Mouse (Mus musculus) naive thymus-derived CD4-positive, alpha-beta T cell, adult 2 months (primary cell): ENCODE data around the gene Hist2h2bb.
A peak's percentile ranks its signal among the peaks of the same experiment; 100 is the strongest.
"Not testable (repeated sequence)": the region's sequence is repeated elsewhere in the genome, so short reads cannot be mapped to it uniquely, and the experiment has no call there.

Experiments
- DNase-seq: peaks from one replicate; pipeline ENCODE4 v3.0.0-alpha.2; 2011; ENCODE audit warnings: low read depth

Hist2h2bb gene

DNA sequence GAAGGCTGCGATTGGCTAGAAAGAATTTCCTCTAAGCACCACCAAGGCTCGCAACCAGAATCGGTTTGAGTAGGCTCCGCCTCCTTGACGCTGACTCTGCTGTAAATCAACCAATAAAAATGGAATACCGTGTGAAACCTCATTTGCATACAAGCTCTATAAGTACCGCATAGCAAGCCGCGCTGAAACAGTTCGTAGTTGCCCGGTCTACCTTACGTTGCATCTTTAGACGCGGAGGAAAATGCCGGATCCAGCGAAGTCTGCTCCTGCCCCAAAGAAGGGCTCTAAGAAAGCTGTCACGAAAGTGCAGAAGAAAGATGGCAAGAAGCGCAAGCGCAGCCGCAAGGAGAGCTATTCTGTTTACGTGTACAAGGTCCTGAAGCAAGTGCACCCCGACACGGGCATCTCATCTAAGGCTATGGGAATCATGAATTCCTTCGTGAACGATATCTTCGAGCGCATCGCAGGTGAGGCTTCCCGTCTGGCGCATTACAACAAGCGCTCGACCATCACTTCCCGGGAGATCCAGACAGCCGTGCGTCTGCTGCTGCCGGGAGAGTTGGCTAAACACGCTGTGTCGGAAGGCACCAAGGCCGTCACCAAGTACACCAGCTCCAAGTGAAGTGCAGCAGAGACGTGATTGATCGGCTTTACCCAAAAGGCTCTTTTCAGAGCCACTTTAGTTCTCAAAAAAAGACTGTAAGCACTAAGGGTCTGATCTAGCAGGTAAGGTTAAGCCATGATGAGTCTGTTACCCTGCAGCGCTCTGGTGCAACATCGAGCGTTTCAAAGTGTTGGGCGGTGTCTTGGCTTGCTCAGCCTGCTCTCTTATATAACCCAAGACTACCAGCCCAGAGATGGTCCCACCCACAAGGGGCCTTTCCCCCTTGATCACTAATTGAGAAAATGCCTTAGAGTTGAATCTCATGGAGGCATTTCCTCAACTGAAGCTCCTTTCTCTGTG is at the start of gene Hist2h2bb:
Gene Hist2h2bb (plus strand): TSS at position 242 of the 964 bp plus-strand sequence.
- peak; percentile 98 for DNase-seq

- peak; percentile 78 for DNase-seq
Measured at GRCm38 (mm10) chr3:96220131-96220764, 49.3 kb upstream of the Hist2h2bb start.

DNA sequence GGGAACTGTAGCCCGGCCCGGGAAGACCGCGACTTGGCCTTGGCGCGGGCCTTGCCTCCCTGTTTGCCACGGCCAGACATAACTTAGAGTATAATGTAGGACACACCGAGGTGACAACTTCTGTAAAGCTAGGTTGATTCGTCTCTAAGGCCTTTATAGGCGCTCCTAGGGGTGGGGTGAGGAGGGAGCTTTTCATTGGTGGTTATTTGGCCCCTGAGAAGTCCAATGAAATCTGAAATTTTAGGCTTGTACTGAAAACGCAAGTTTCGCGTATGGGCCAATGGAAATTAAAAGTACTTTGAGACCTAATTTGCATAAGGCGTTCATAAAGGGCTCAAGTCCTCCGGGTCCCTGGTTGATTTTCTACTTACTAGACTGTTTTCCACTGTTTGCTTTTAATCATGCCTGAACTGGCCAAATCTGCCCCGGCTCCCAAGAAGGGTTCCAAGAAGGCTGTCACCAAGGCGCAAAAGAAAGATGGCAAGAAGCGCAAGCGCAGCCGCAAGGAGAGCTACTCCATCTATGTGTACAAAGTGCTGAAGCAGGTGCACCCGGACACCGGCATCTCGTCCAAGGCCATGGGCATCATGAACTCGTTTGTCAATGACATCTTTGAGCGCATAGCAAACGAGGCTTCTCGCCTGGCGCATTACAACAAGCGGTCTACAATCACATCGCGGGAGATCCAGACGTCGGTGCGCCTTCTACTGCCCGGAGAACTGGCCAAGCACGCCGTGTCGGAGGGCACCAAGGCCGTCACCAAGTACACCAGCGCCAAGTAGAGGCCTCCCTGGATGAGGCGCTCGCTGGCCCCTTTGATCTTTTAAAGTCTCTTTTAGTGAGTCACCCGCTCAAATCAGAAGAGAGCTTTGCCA is 48.5 kb upstream of the Hist2h2bb start, which contains the start of the genes Hist2h2ac and Hist2h2be:
Gene Hist2h2ac (minus strand): TSS at position 116 of the 875 bp plus-strand sequence.
Gene Hist2h2be (plus strand): TSS at position 355 of the 875 bp plus-strand sequence.
- peak; percentile 96 for DNase-seq

- DNase-seq, result no peak
Measured at GRCm38 (mm10) chr3:96221640-96222038, 47.9 kb upstream of the Hist2h2bb start.

DNA sequence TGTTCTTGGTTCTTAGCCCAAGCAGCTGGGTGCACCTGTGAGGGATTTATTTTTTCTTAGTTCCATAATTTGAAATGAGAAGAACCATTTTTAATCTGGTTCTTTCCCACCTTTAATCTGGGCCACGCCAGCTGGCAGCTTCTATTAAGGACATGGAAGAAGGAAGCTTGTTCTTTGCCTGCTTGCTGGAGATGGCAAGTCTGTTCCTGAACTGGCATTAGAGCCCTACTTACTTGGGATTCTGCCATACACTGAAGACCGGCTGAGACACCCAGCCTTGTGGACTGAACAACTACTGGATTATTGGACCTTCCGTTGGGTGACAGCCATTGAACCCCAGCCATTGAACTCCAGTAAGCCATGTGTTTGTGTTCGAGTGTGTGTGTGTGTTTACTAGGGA is 46.8 kb upstream of the Hist2h2bb start:
- no peak for DNase-seq

GRCm38 (mm10) chr3:96225421-96225820 is 44.1 kb upstream of the Hist2h2bb start:
- DNase-seq, result no peak

- DNase-seq, result no peak
Measured at GRCm38 (mm10) chr3:96226695-96227648, 42.6 kb upstream of the Hist2h2bb start.

DNA sequence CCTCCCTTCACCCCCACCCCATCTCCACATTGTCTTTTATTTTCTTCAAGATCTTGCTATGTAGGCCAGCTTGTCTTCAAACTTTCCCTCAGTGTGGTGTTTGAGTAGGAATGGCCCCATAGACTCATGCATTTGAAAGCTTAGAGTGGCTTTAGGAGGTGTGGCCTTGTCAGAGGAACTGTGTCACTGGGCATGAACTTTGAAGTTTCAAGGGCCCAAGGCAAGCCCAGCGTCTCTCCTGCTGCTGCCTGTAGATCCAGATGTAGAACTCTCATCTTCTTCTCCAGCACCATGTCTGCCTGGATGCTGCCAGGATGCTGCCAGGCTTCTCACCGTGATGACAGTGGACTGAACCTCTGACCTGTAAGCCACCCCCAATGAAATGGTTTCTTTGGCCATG is 40.7 kb upstream of the Hist2h2bb start:
- DNase-seq, result no peak

GRCm38 (mm10) chr3:96230404-96230803 is 39.1 kb upstream of the Hist2h2bb start:
- DNase-seq, result no peak

DNA sequence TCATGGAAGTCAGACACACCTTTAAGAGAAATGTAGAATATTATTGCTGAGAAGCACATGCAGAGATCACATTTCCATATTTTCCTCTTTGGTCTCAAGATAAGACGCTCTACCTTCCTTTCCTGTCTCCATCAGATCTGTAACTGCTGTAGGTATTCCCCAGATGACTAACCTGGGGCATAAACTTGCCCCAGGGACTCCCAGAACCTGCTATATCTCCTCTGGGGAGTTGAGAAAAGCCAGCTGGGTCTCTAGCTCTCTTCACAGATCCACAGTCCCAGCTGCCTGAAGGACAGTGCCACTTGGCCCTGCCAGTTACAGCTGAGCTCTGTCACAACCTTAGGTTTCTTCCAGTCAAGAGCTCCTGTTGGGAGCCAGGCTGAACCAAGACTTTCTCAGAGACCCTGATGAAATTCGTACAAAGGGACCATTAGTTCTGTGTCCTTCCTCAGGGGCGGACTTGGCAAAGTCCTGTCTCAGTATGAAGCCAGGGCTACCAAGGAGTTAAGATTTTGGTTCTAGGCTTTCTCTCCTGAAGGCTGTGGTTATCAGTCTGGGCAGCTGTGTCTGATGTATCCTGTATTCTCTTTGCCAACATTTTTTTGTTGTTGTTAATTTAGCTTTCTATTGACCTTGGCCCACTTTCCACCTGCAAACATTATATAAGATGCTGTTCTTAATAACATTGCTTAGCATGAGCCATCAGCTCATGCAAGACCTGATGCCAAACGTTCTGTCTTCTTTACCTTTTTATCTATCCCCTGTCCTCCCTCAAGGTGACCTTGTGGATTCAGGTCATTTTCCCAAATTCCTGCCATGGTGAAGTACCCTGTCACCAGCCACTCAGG is 38.4 kb upstream of the Hist2h2bb start:
- DNase-seq, result no peak

DNA sequence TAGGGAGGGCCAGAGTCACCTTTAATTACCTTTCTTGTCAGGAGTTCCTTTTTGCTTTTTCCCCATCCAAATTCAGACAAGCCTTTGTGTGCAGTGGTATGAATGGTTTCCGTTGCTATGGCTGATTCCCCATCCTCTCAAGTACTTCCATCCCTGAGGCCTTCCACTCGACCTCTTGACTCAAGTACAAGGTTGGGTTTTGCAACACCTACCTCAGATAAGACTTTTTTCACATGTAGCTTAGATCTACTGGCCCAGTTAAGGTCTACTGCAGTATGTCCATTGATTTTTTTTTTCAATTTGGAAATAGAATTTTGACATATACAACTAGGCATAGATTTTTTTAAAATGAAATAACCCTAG is 37.8 kb upstream of the Hist2h2bb start:
- DNase-seq, result no peak

- peak; percentile 61 for DNase-seq
Measured at GRCm38 (mm10) chr3:96234914-96235313, 34.6 kb upstream of the Hist2h2bb start.

DNA sequence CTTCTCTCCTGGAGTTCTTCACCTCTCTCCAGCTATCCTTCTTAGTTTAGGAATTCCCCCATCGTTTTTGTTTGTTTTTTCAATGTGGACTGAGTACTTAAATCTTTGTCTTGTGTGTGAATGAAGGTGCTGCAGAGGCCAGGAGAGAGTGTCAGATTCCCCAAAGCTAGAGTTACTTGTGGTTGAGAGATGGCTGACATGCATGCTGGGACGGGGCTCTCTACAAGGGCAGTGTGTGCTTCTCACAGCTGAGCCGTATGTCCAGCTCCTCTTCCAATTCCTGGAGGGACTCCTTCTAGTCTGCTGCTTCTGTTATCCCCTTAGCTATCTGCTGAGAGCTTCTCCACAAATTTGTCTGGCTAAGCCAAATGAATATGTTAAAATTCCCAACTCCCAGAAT is 33.7 kb upstream of the Hist2h2bb start:
- no peak for DNase-seq

- no peak for DNase-seq
Measured at GRCm38 (mm10) chr3:96236834-96237334, 32.7 kb upstream of the Hist2h2bb start.

DNA sequence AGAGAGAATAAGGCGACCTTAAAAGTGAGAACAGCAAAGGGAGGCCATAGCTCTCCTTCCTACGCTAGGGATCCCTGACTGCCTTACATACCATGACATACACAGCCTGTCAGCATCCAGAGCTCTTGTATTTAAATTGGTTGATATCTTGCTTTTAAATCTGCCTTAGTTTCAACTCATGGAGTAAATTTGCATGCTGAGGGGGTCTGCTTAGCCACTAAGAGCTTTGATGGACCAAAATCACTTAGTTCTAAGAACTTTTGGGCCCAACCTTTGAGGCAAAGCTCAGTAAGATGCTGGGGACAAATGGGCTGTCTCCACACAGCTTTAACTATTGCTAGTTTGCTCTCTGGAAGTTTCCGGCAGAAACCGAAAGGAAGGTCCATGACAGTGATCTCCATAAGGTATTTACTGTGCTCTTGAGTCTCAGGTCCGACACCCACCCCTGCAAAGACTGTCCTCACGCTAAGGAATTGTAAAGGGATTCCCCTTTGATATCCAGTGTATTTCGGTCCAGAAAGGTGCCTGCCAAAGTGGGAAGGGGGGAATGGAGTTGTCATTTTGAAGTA is 32.1 kb upstream of the Hist2h2bb start:
- no peak for DNase-seq

DNA sequence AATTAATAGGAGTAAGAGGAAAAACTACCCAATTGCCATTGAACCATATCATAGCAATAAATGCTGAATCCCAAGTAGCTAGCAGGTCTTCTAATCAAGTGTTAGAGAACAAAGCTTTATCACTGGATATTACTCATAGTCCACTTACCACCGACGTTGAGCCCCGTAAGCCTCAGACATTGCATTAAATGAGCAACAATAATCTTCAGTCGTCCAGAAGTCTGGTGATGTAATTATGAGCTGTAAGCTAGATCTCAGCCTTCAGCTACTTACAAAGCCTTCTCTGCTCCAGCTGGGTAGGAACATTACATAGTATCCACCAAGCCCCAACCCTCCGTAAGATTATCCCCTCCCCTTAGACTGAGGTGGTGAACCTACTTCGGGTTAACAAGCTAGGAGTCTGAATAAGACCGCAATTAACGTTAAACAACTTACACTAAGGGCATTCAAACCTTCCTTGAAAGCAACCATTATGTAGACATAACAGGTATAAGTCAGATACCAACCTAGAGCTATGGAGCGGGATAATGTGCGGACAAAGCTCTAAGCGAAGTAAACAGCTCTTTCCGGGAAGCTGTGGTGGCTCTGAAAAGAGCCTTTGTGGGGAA is 31.5 kb upstream of the Hist2h2bb start:
- peak; percentile 51 for DNase-seq

GRCm38 (mm10) chr3:96238954-96239793 is 30.4 kb upstream of the Hist2h2bb start, which contains the start of gene Hist2h3c2:
Hist2h3c2 (minus strand) TSS chr3:96239127.
- not testable (repeated sequence) for DNase-seq
